Mouse (Mus musculus) kidney, embryonic 16.5 days (tissue): Measurements from ENCODE around the gene Crybg2. TPM values are rescaled to one million over a fixed set of nuclear protein-coding genes. Genes with fewer than 3 reads are reported as not detected.

Source experiments
- ATAC-seq: fragments of 200-750 bp; cut with Nextera tagmentation; 2 replicates; pipeline ENCODE4 v1.8.0; 2017; ENCODE audit warnings: moderate TSS enrichment; ENCODE audit not compliant: low FRiP score, low TSS enrichment
- H3K27ac ChIP-seq: fragments of 300-500 bp; sonication (generic); 2 replicates; pipeline ENCODE4 v1.5.1; 2014; ENCODE audit warnings: low read length
- H3K27me3 ChIP-seq: fragments of 300-500 bp; sonication (generic); 2 replicates; pipeline ENCODE4 v1.6.1; 2014; ENCODE audit warnings: low read length, control low read depth, mixed read lengths; ENCODE audit not compliant: insufficient read depth
- H3K36me3 ChIP-seq: fragments of 300-500 bp; sonication (generic); 2 replicates; pipeline ENCODE4 v1.6.1; 2014; ENCODE audit warnings: low read length, control low read depth, mixed read lengths; ENCODE audit not compliant: insufficient read depth
- H3K4me1 ChIP-seq: fragments of 300-500 bp; sonication (generic); 2 replicates; pipeline ENCODE4 v1.6.1; 2014; ENCODE audit warnings: low read length, control low read depth, mixed read lengths; ENCODE audit not compliant: insufficient read depth
- H3K4me2 ChIP-seq: fragments of 300-500 bp; sonication (generic); replicated peaks from 2 replicates; pipeline ENCODE4 v1.6.1; 2014; ENCODE audit warnings: low read depth, low read length
- H3K4me3 ChIP-seq: fragments of 300-500 bp; sonication (generic); 2 replicates; pipeline ENCODE4 v1.5.1; 2014; ENCODE audit warnings: mild to moderate bottlenecking, low read length
- H3K9ac ChIP-seq: fragments of 300-500 bp; sonication (generic); replicated peaks from 2 replicates; pipeline ENCODE4 v1.6.1; 2014; ENCODE audit warnings: low read length
- H3K9me3 ChIP-seq: fragments of 300-500 bp; sonication (generic); 2 replicates; pipeline ENCODE4 v1.6.1; 2016; ENCODE audit warnings: low read length, control low read depth
- WGBS: fragments of 180-500 bp; shearing (Covaris S2); extraction: QIAGEN DNeasy Blood & Tissue Kit; methylation state at CpG from one replicate; pipeline ENCODE4 v1.1.7; 2014; 5-methylcytosine and 5-hydroxymethylcytosine counted together
- polyA plus RNA-seq: library from polyadenylated mRNA; unstranded; fragments of >200 nt; fragmentation: Nextera tagmentation; extraction: Ambion mirVana; gene quantifications from 2 replicates; pipeline ENCODE4 v1.2.1, GENCODE M21; 2015

The Crybg2 gene
- polyA plus RNA-seq, 1 experiment from 2014 or later: 4.2 TPM

GRCm38 (mm10) chr4:134132117-134132516, 71.5 kb downstream of the Crybg2 start:
- Histone ChIP-seq H3K4me1 (peaks cover 26% of the 10 kb centered on the region), H3K4me3 (no peak overlapping the region), H3K9me3 (no peaks in the 10 kb centered on the region), H3K27me3 (no peaks in the 10 kb centered on the region), H3K27ac (no peak overlapping the region), H3K4me2 (no peak overlapping the region), H3K9ac (no peak overlapping the region), H3K36me3 (peaks cover 7% of the 10 kb centered on the region; the same call in 1 of the 2 replicates)
- no peak for ATAC-seq
- 73% methylated on average over 3 of the region's 3 CpGs for WGBS

GRCm38 (mm10) chr4:134132519-134133095, 72.0 kb downstream of the Crybg2 start:
- no peak overlapping the region for H3K4me2 ChIP-seq
- WGBS: 71% methylated on average over 8 of the region's 8 CpGs
- no peak overlapping the region for H3K9ac ChIP-seq
- no peaks in the 10 kb centered on the region for H3K9me3 ChIP-seq
- H3K27me3 ChIP-seq: no peaks in the 10 kb centered on the region
- peaks cover 22% of the 10 kb centered on the region for H3K4me1 ChIP-seq
- H3K36me3 ChIP-seq: peaks cover 7% of the 10 kb centered on the region; the same call in 1 of the 2 replicates
- ATAC-seq: no peak
- H3K4me3 ChIP-seq: no peak overlapping the region
- H3K27ac ChIP-seq: no peak overlapping the region

GRCm38 (mm10) chr4:134136280-134136926, 75.8 kb downstream of the Crybg2 start:
- Histone ChIP-seq H3K36me3 (no peaks in the 10 kb centered on the region), H3K4me3 (no peak overlapping the region), H3K4me2 (no peak overlapping the region), H3K4me1 (peaks cover 10% of the 10 kb centered on the region), H3K27ac (peak overlapping the region; percentile 57), H3K27me3 (no peaks in the 10 kb centered on the region), H3K9me3 (no peaks in the 10 kb centered on the region), H3K9ac (no peak overlapping the region)
- WGBS: 36% methylated on average over 3 of the region's 3 CpGs
- no peak for ATAC-seq

GRCm38 (mm10) chr4:134138857-134139256, 78.2 kb downstream of the Crybg2 start:
- Histone ChIP-seq H3K27ac (no peak overlapping the region), H3K36me3 (no peaks in the 10 kb centered on the region), H3K27me3 (no peaks in the 10 kb centered on the region), H3K4me2 (no peak overlapping the region), H3K9me3 (no peaks in the 10 kb centered on the region), H3K4me1 (peaks cover 10% of the 10 kb centered on the region), H3K9ac (no peak overlapping the region), H3K4me3 (no peak overlapping the region)
- no peak for ATAC-seq
- WGBS: 88% methylated on average over 2 of the region's 2 CpGs

Other genes starting within 250 kb of the Crybg2 start
- 52.0 and 53.4 TPM in 2 replicates for gene Rps6ka1, start 173.0 kb upstream of the Crybg2 start, polyA plus RNA-seq
- 2,436 and 2,511 TPM in 2 replicates for gene Hmgn2, start 92.2 kb upstream of the Crybg2 start, polyA plus RNA-seq
- gene Dhdds, start 59.9 kb upstream of the Crybg2 start, polyA plus RNA-seq: 51.7 and 53.1 TPM in 2 replicates
- not detected in 2 replicates for gene Lin28a, start 42.0 kb upstream of the Crybg2 start, polyA plus RNA-seq
- gene Zfp683, start 7.0 kb upstream of the Crybg2 start, polyA plus RNA-seq: not detected in 2 replicates
- gene Cd52, start 34.3 kb downstream of the Crybg2 start, polyA plus RNA-seq: 7.4 and 7.6 TPM in 2 replicates
- 13.5 and 13.8 TPM in 2 replicates for gene Ubxn11, start 41.8 kb downstream of the Crybg2 start, polyA plus RNA-seq
- 389 and 435 TPM in 2 replicates for gene Sh3bgrl3, start 68.0 kb downstream of the Crybg2 start, polyA plus RNA-seq
- gene Cep85, start 126.3 kb downstream of the Crybg2 start, polyA plus RNA-seq: 112 and 141 TPM in 2 replicates
- gene Gm7534, start 142.2 kb downstream of the Crybg2 start, polyA plus RNA-seq: 0.25 and 0.28 TPM in 2 replicates
- 0.24 and 0.35 TPM in 2 replicates for gene Catsper4, start 166.6 kb downstream of the Crybg2 start, polyA plus RNA-seq
- gene Cnksr1, start 177.6 kb downstream of the Crybg2 start, polyA plus RNA-seq: 9.6 and 10.9 TPM in 2 replicates
- gene E130218I03Rik, start 182.8 kb downstream of the Crybg2 start, polyA plus RNA-seq: 0.62 and 0.67 TPM in 2 replicates
- gene Zfp593, start 184.8 kb downstream of the Crybg2 start, polyA plus RNA-seq: 15.0 and 15.8 TPM in 2 replicates
- not detected in 2 replicates for gene Gm30191, start 186.1 kb downstream of the Crybg2 start, polyA plus RNA-seq
- 12.2 and 12.8 TPM in 2 replicates for gene Grrp1, start 193.3 kb downstream of the Crybg2 start, polyA plus RNA-seq
- 19.2 and 20.2 TPM in 2 replicates for gene Pdik1l, start 227.1 kb downstream of the Crybg2 start, polyA plus RNA-seq